Mouse (Mus musculus): ENCODE results near the gene Calcoco1. TPM values are rescaled to one million over a fixed set of nuclear protein-coding genes. Genes with fewer than 3 reads are reported as not detected.
A peak's percentile ranks its signal among the peaks of the same experiment; 100 is the strongest.

Gene Calcoco1
- polyA plus RNA-seq (2012; rRNA removed): 18.0 and 20.1 TPM in 2 replicates

GRCm38 (mm10) chr15:102721980-102722475, at the start of gene Calcoco1:
TSS of gene Calcoco1 (minus strand) at chr15:102722178.
- Histone ChIP-seq H3K4me3 (ENCODE audit: control insufficient read depth, low read depth, low read length) (peak within 1 kb of the TSS; percentile 89), H3K27ac (ENCODE audit: control insufficient read depth, insufficient read depth, low read depth, low read length) (peak within 1 kb of the TSS; percentile 39), H3K36me3 (ENCODE audit: control insufficient read depth, insufficient read depth, low read length) (no peaks in the 10 kb centered on the region; the same call in 1 of the 2 replicates), H3K27me3 (ENCODE audit: control insufficient read depth, insufficient read depth, low read length) (no peaks in the 10 kb centered on the region), H3K4me1 (ENCODE audit: control insufficient read depth, insufficient read depth, low read length) (peaks cover 3% of the 10 kb centered on the region; the same call in 1 of the 2 replicates)
- TF ChIP-seq CTCF (IDR thresholded peaks at IDR 0.05; ENCODE audit: control insufficient read depth, insufficient read depth, insufficient replicate concordance, low read depth, low read length) (no peak), POLR2A (IDR thresholded peaks at IDR 0.05; ENCODE audit: control insufficient read depth, low read depth, low read length) (peak; percentile 69)

GRCm38 (mm10) chr15:102770866-102771265, 48.9 kb upstream of the Calcoco1 start:
- no peaks in the 10 kb centered on the region for H3K4me1 ChIP-seq (ENCODE audit: control insufficient read depth, insufficient read depth, low read length)
- H3K27ac ChIP-seq (ENCODE audit: control insufficient read depth, insufficient read depth, low read depth, low read length): no peak overlapping the region
- no peaks in the 10 kb centered on the region for H3K36me3 ChIP-seq (ENCODE audit: control insufficient read depth, insufficient read depth, low read length)
- no peaks in the 10 kb centered on the region for H3K27me3 ChIP-seq (ENCODE audit: control insufficient read depth, insufficient read depth, low read length)
- no peak for TF ChIP-seq CTCF (IDR thresholded peaks at IDR 0.05; ENCODE audit: control insufficient read depth, insufficient read depth, insufficient replicate concordance, low read depth, low read length)
- no peak for TF ChIP-seq POLR2A (IDR thresholded peaks at IDR 0.05; ENCODE audit: control insufficient read depth, low read depth, low read length)
- no peak overlapping the region for H3K4me3 ChIP-seq (ENCODE audit: control insufficient read depth, low read depth, low read length)

- Histone ChIP-seq H3K27me3 (ENCODE audit: control insufficient read depth, insufficient read depth, low read length) (no peaks in the 10 kb centered on the region), H3K4me3 (ENCODE audit: control insufficient read depth, low read depth, low read length) (no peak overlapping the region), H3K4me1 (ENCODE audit: control insufficient read depth, insufficient read depth, low read length) (no peaks in the 10 kb centered on the region), H3K27ac (ENCODE audit: control insufficient read depth, insufficient read depth, low read depth, low read length) (no peak overlapping the region), H3K36me3 (ENCODE audit: control insufficient read depth, insufficient read depth, low read length) (no peaks in the 10 kb centered on the region)
- TF ChIP-seq POLR2A (IDR thresholded peaks at IDR 0.05; ENCODE audit: control insufficient read depth, low read depth, low read length) (no peak), CTCF (IDR thresholded peaks at IDR 0.05; ENCODE audit: control insufficient read depth, insufficient read depth, insufficient replicate concordance, low read depth, low read length) (no peak)
Measured at GRCm38 (mm10) chr15:102765207-102765606, 43.2 kb upstream of the Calcoco1 start.

GRCm38 (mm10) chr15:102761745-102762378, 39.9 kb upstream of the Calcoco1 start:
- Histone ChIP-seq H3K4me3 (ENCODE audit: control insufficient read depth, low read depth, low read length) (no peak overlapping the region), H3K27me3 (ENCODE audit: control insufficient read depth, insufficient read depth, low read length) (no peaks in the 10 kb centered on the region), H3K36me3 (ENCODE audit: control insufficient read depth, insufficient read depth, low read length) (no peaks in the 10 kb centered on the region), H3K27ac (ENCODE audit: control insufficient read depth, insufficient read depth, low read depth, low read length) (no peak overlapping the region), H3K4me1 (ENCODE audit: control insufficient read depth, insufficient read depth, low read length) (no peaks in the 10 kb centered on the region)
- TF ChIP-seq CTCF (IDR thresholded peaks at IDR 0.05; ENCODE audit: control insufficient read depth, insufficient read depth, insufficient replicate concordance, low read depth, low read length) (peak; percentile 63; the same call in 1 of the 2 replicates), POLR2A (IDR thresholded peaks at IDR 0.05; ENCODE audit: control insufficient read depth, low read depth, low read length) (no peak)

- TF ChIP-seq CTCF (IDR thresholded peaks at IDR 0.05; ENCODE audit: control insufficient read depth, insufficient read depth, insufficient replicate concordance, low read depth, low read length): no peak
- no peak for TF ChIP-seq POLR2A (IDR thresholded peaks at IDR 0.05; ENCODE audit: control insufficient read depth, low read depth, low read length)
- Histone ChIP-seq H3K36me3 (ENCODE audit: control insufficient read depth, insufficient read depth, low read length) (no peaks in the 10 kb centered on the region), H3K27ac (ENCODE audit: control insufficient read depth, insufficient read depth, low read depth, low read length) (no peak overlapping the region), H3K4me3 (ENCODE audit: control insufficient read depth, low read depth, low read length) (no peak overlapping the region), H3K4me1 (ENCODE audit: control insufficient read depth, insufficient read depth, low read length) (peaks cover 4% of the 10 kb centered on the region), H3K27me3 (ENCODE audit: control insufficient read depth, insufficient read depth, low read length) (no peaks in the 10 kb centered on the region)
Measured at GRCm38 (mm10) chr15:102757686-102758085, 35.7 kb upstream of the Calcoco1 start.

GRCm38 (mm10) chr15:102755053-102755452, 33.1 kb upstream of the Calcoco1 start:
- TF ChIP-seq POLR2A (IDR thresholded peaks at IDR 0.05; ENCODE audit: control insufficient read depth, low read depth, low read length): no peak
- TF ChIP-seq CTCF (IDR thresholded peaks at IDR 0.05; ENCODE audit: control insufficient read depth, insufficient read depth, insufficient replicate concordance, low read depth, low read length): no peak
- Histone ChIP-seq H3K4me3 (ENCODE audit: control insufficient read depth, low read depth, low read length) (no peak overlapping the region), H3K27ac (ENCODE audit: control insufficient read depth, insufficient read depth, low read depth, low read length) (no peak overlapping the region), H3K4me1 (ENCODE audit: control insufficient read depth, insufficient read depth, low read length) (peaks cover 4% of the 10 kb centered on the region), H3K36me3 (ENCODE audit: control insufficient read depth, insufficient read depth, low read length) (no peaks in the 10 kb centered on the region), H3K27me3 (ENCODE audit: control insufficient read depth, insufficient read depth, low read length) (no peaks in the 10 kb centered on the region)

- TF ChIP-seq CTCF (IDR thresholded peaks at IDR 0.05; ENCODE audit: control insufficient read depth, insufficient read depth, insufficient replicate concordance, low read depth, low read length) (no peak), POLR2A (IDR thresholded peaks at IDR 0.05; ENCODE audit: control insufficient read depth, low read depth, low read length) (no peak)
- Histone ChIP-seq H3K36me3 (ENCODE audit: control insufficient read depth, insufficient read depth, low read length) (no peaks in the 10 kb centered on the region), H3K4me3 (ENCODE audit: control insufficient read depth, low read depth, low read length) (no peak overlapping the region), H3K27ac (ENCODE audit: control insufficient read depth, insufficient read depth, low read depth, low read length) (no peak overlapping the region), H3K27me3 (ENCODE audit: control insufficient read depth, insufficient read depth, low read length) (no peaks in the 10 kb centered on the region), H3K4me1 (ENCODE audit: control insufficient read depth, insufficient read depth, low read length) (peaks cover 4% of the 10 kb centered on the region)
Measured at GRCm38 (mm10) chr15:102754361-102754760, 32.4 kb upstream of the Calcoco1 start.
